Mouse (Mus musculus) midbrain, embryonic 16.5 days (tissue): ENCODE results near the gene Fam222b. TPM values are rescaled to one million over a fixed set of nuclear protein-coding genes. Genes with fewer than 3 reads are reported as not detected.

Source experiments
- ATAC-seq: fragments of 200-750 bp; cut with Nextera tagmentation; 2 replicates; pipeline ENCODE4 v1.8.0; 2017; ENCODE audit warnings: moderate TSS enrichment
- H3K27ac ChIP-seq: fragments of 300-500 bp; sonication (generic); 2 replicates; pipeline ENCODE4 v1.5.1; 2014; ENCODE audit warnings: mild to moderate bottlenecking, low read length, mixed read lengths
- H3K27me3 ChIP-seq: fragments of 300-500 bp; sonication (generic); 2 replicates; pipeline ENCODE4 v1.6.1; 2014; ENCODE audit warnings: low read depth, low read length, mixed read lengths; ENCODE audit not compliant: control insufficient read depth, insufficient read depth
- H3K36me3 ChIP-seq: fragments of 300-500 bp; sonication (generic); 2 replicates; pipeline ENCODE4 v1.6.1; 2014; ENCODE audit warnings: mild to moderate bottlenecking, low read length, moderate library complexity, mixed read lengths; ENCODE audit not compliant: control insufficient read depth, insufficient read depth
- H3K4me1 ChIP-seq: fragments of 300-500 bp; sonication (generic); 2 replicates; pipeline ENCODE4 v1.6.1; 2014; ENCODE audit warnings: mild to moderate bottlenecking, low read length, mixed read lengths; ENCODE audit not compliant: control insufficient read depth, insufficient read depth
- H3K4me2 ChIP-seq: fragments of 300-500 bp; sonication (generic); 2 replicates; pipeline ENCODE4 v1.6.1; 2014; ENCODE audit warnings: mild to moderate bottlenecking, low read length, mixed read lengths
- H3K4me3 ChIP-seq: fragments of 300-500 bp; sonication (generic); 2 replicates; pipeline ENCODE4 v1.5.1; 2014; ENCODE audit warnings: low read depth, mild to moderate bottlenecking, low read length, moderate library complexity, mixed read lengths
- H3K9ac ChIP-seq: fragments of 300-500 bp; sonication (generic); 2 replicates; pipeline ENCODE4 v1.6.1; 2014; ENCODE audit warnings: low read depth, low read length, mixed read lengths
- H3K9me3 ChIP-seq: fragments of 300-500 bp; sonication (generic); replicated peaks from 2 replicates; pipeline ENCODE4 v1.6.1; 2014; ENCODE audit warnings: mild to moderate bottlenecking, low read length, mixed read lengths; ENCODE audit not compliant: control insufficient read depth, poor library complexity, severe bottlenecking
- WGBS: fragments of 180-500 bp; shearing (Covaris S2); extraction: QIAGEN DNeasy Blood & Tissue Kit; methylation state at CpG from one replicate; pipeline ENCODE4 v1.1.7; 2014; 5-methylcytosine and 5-hydroxymethylcytosine counted together
- polyA plus RNA-seq: library from polyadenylated mRNA; unstranded; fragments of >200 nt; fragmentation: Nextera tagmentation; extraction: Ambion mirVana; gene quantifications from 2 replicates; pipeline ENCODE4 v1.2.1, GENCODE M21; 2015

The Fam222b gene
- polyA plus RNA-seq, 1 experiment from 2014 or later = 28.7 TPM

DNA sequence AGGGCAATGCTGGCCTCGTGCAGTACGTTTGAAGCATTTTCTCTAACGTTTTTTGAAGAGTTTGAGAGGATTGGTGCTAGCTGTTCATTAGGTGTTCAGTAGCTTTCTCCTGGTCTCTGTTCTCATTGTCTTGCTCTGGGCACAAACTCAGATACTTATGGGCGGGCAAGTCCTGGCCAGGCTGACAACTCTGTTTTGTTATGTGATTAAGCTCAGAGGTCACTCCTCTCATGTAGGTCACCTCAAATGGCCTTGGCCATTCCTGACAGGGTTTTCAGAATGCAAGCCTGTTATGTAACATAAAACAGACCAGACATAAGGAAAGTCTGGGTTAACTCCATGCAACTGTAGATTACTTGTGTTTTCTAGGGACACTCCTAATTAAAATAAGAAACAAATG, 43.1 kb downstream of the Fam222b start:
- Histone ChIP-seq H3K27ac (no peak overlapping the region), H3K4me1 (no peaks in the 10 kb centered on the region), H3K9me3 (no peaks in the 10 kb centered on the region), H3K27me3 (no peaks in the 10 kb centered on the region), H3K36me3 (no peaks in the 10 kb centered on the region), H3K4me2 (no peak overlapping the region), H3K4me3 (no peak overlapping the region), H3K9ac (no peak overlapping the region)
- no peak for ATAC-seq
- WGBS = 70% methylated on average over 4 of the region's 4 CpGs

DNA sequence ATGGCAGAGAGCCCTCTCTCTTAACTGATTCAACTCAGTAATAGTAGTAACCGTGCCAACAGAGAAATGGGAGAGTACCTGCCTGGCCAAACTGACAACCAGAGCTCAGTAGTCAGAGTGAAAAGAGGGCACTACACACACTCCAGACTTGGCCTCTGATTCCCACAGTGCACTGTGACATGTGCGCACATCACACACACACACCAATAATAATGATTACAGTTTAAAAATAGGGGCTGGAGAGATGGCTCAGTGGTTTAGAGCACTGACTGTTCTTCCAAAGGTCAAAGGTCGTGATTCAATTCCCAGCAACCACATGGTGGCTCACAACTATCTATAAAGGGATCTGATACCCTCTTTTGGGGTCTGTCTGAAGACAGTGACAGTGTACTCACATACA, 43.6 kb downstream of the Fam222b start:
- H3K36me3 ChIP-seq = 0 out of 2 replicates have a peak, but pooled peaks cover under 1% of the 10 kb centered on the region
- H3K4me2 ChIP-seq = no peak overlapping the region
- H3K9me3 ChIP-seq = no peaks in the 10 kb centered on the region
- H3K4me1 ChIP-seq = no peaks in the 10 kb centered on the region
- H3K4me3 ChIP-seq = no peak overlapping the region
- no peak for ATAC-seq
- H3K27me3 ChIP-seq = no peaks in the 10 kb centered on the region
- no peak overlapping the region for H3K9ac ChIP-seq
- H3K27ac ChIP-seq = no peak overlapping the region
- WGBS = 89% methylated on average over 3 of the region's 3 CpGs

GRCm38 (mm10) chr11:78140665-78141064, 46.2 kb downstream of the Fam222b start:
- H3K9ac ChIP-seq = no peak overlapping the region
- H3K4me3 ChIP-seq = no peak overlapping the region
- 0 out of 2 replicates have a peak, but pooled peaks cover 4% of the 10 kb centered on the region for H3K36me3 ChIP-seq
- H3K27ac ChIP-seq = no peak overlapping the region
- no peaks in the 10 kb centered on the region for H3K27me3 ChIP-seq
- no peak overlapping the region for H3K4me2 ChIP-seq
- H3K4me1 ChIP-seq = no peaks in the 10 kb centered on the region
- no peak for ATAC-seq
- 88% methylated on average over 5 of the region's 5 CpGs for WGBS
- H3K9me3 ChIP-seq = no peaks in the 10 kb centered on the region

DNA sequence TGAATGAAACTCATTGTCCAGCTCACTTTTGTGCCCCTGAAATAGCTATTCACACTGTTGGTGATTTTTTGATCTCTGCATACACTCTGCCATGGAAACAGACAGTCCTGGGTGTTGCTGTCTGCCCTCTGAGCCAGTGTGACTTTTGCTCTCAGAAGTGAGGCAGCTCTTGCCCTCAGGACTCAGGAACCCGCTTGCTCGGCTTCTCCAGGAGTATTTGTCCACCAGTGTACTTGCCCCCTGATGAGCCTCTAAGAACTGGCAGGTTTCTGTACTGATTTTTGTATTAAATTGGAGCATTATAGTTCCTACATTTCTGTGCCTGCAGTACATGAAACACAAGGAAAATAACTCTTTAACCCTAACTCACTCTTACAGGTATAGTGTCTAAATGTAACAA, 49.1 kb downstream of the Fam222b start:
- Histone ChIP-seq H3K27ac (no peak overlapping the region), H3K9ac (no peak overlapping the region), H3K27me3 (no peaks in the 10 kb centered on the region), H3K4me1 (no peaks in the 10 kb centered on the region), H3K36me3 (peaks cover 9% of the 10 kb centered on the region; the same call in 1 of the 2 replicates), H3K4me2 (no peak overlapping the region), H3K4me3 (no peak overlapping the region), H3K9me3 (no peaks in the 10 kb centered on the region)
- no peak for ATAC-seq
- 57% methylated on average over 2 of the region's 2 CpGs for WGBS

DNA sequence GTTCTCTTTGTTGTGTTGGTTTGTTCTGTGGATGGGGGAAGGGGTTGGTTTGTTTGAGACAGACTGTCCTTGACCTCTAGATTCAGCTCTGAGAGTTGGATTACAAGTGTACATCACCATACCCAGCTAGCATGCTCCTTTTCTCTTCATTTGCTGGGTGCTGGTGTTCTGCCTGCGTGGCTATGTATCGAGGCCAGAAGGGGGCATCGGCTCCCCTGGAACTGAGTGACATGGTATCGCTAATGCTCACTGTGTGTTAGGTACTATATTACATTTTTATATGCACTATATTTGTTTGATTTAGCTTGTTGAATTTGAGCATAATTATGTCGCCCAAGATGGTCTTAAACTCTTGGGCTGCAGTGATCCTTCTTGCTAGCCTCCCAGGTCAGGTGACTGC, 51.7 kb downstream of the Fam222b start:
- H3K4me3 ChIP-seq = no peak overlapping the region
- ATAC-seq = no peak
- H3K27me3 ChIP-seq = no peaks in the 10 kb centered on the region
- H3K4me2 ChIP-seq = no peak overlapping the region
- H3K4me1 ChIP-seq = no peaks in the 10 kb centered on the region
- H3K36me3 ChIP-seq = peaks cover 16% of the 10 kb centered on the region; the same call in 1 of the 2 replicates
- H3K9me3 ChIP-seq = no peaks in the 10 kb centered on the region
- H3K27ac ChIP-seq = no peak overlapping the region
- H3K9ac ChIP-seq = no peak overlapping the region
- WGBS = 82% methylated on average over 5 of the region's 5 CpGs

- no peak overlapping the region for H3K27ac ChIP-seq
- peaks cover 16% of the 10 kb centered on the region; the same call in 1 of the 2 replicates for H3K36me3 ChIP-seq
- H3K27me3 ChIP-seq = no peaks in the 10 kb centered on the region
- no peak overlapping the region for H3K4me3 ChIP-seq
- 96% methylated on average over 6 of the region's 6 CpGs for WGBS
- H3K4me1 ChIP-seq = no peaks in the 10 kb centered on the region
- H3K9me3 ChIP-seq = no peaks in the 10 kb centered on the region
- H3K4me2 ChIP-seq = no peak overlapping the region
- ATAC-seq = no peak
- H3K9ac ChIP-seq = no peak overlapping the region
These were observed 52.5 kb downstream of the Fam222b start for GRCm38 (mm10) chr11:78146707-78147543.

DNA sequence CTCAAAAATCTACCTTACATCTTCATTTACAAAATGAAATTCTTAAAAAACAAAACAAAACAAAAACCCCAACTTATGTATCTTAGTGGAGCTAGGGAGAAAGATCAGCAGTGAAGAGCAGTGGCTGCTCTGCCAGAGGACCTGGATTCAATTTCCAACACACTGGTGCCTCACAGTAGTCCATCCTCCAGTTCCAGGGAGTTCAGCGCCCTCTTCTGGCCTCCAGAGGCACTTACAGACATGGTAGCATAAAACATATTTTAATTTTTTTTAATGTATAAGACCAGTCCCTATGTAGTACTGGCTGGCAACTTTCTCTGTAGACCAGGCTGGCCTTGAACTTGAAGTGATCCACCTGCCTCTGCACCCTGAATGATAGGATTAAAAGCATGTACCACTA, 56.7 kb downstream of the Fam222b start:
- Histone ChIP-seq H3K9me3 (no peaks in the 10 kb centered on the region), H3K27me3 (no peaks in the 10 kb centered on the region), H3K4me3 (no peak overlapping the region), H3K4me2 (no peak overlapping the region), H3K27ac (no peak overlapping the region), H3K36me3 (peaks cover 23% of the 10 kb centered on the region), H3K4me1 (peaks cover 8% of the 10 kb centered on the region; the same call in 1 of the 2 replicates), H3K9ac (no peak overlapping the region)
- no peak for ATAC-seq
- WGBS = 30% methylated on average over 1 of the region's 1 CpGs

GRCm38 (mm10) chr11:78152299-78153231, 58.1 kb downstream of the Fam222b start:
- peaks cover 18% of the 10 kb centered on the region for H3K36me3 ChIP-seq
- H3K27ac ChIP-seq = peak overlapping the region; percentile 80
- WGBS = 50% methylated on average over 9 of the region's 9 CpGs
- peaks cover 8% of the 10 kb centered on the region; the same call in 1 of the 2 replicates for H3K4me1 ChIP-seq
- H3K4me2 ChIP-seq = no peak overlapping the region
- no peaks in the 10 kb centered on the region for H3K9me3 ChIP-seq
- no peaks in the 10 kb centered on the region for H3K27me3 ChIP-seq
- no peak overlapping the region for H3K4me3 ChIP-seq
- H3K9ac ChIP-seq = no peak overlapping the region
- ATAC-seq = peak; percentile 81
